In genomic region chr1:20906128-20906515, GRCm38 (mm10) we compare ENCODE assay signal across 10 mouse cellular contexts. TPM values are rescaled to one million over a fixed set of nuclear protein-coding genes. Genes with fewer than 3 reads are reported as not detected.
DNase-seq lines count a peak whose midpoint lies in the region; ATAC-seq and TF ChIP-seq lines count a peak whose summit lies in the region.
"Had no signal": no experiment of that assay in that cellular context is flagged by ENCODE, and none has a peak within 500 bp of the region (broad histone marks: within the 10 kb centered on the region; RNA-seq: fewer than 3 reads in every experiment).

No protein-coding gene starts in this region.

- H3K27me3 ChIP-seq in kidney, embryonic 14.5 days (ENCODE audit: control insufficient read depth, insufficient read depth, low read length), result no peaks in the 10 kb centered on the region
- H3K27me3 ChIP-seq: limb, embryonic 12.5 days; Patski had no signal

- peak overlapping the region; percentile 64; the same call in 1 of the 2 replicates for H3K27ac ChIP-seq in olfactory bulb, adult 2 months (ENCODE audit: insufficient read depth, low read depth, low read length)
- no peak overlapping the region for H3K27ac ChIP-seq in kidney, embryonic 14.5 days (ENCODE audit: low read depth, low read length)
- H3K27ac ChIP-seq: limb, embryonic 12.5 days had no signal

- WGBS in olfactory bulb, adult 2 months, result 47% methylated on average over 9 of the region's 9 CpGs
- WGBS in kidney, embryonic 14.5 days, result 93% methylated on average over 9 of the region's 9 CpGs

- no peak overlapping the region for H3K9ac ChIP-seq in kidney, embryonic 14.5 days (ENCODE audit: low read depth, low read length)
- H3K9ac ChIP-seq: limb, embryonic 12.5 days had no signal

- peak; percentile 59 to 68 for DNase-seq in cerebellum, postnatal 10 days
- DNase-seq in frontal cortex, postnatal 10 days (ENCODE audit: low spot score in 2 of 2), result peak; percentile 71 to 88
- peak; percentile 79 for DNase-seq in left cerebral cortex, adult 11 months (ENCODE audit: low spot score)
- no peak for DNase-seq in spleen, postnatal 14 days (ENCODE audit: low spot score in 2 of 2)
- DNase-seq in ovary, postnatal 36 days (ENCODE audit: low spot score), result no peak
- DNase-seq in B cell, adult 2 months, result no peak

- H3K4me2 ChIP-seq in kidney, embryonic 14.5 days (replicated peaks; ENCODE audit: low read depth, low read length), result no peak overlapping the region
- H3K4me2 ChIP-seq: limb, embryonic 12.5 days had no signal

- H3K36me3 ChIP-seq in kidney, embryonic 14.5 days (ENCODE audit: control insufficient read depth, insufficient read depth, low read length), result no peaks in the 10 kb centered on the region
- H3K36me3 ChIP-seq: limb, embryonic 12.5 days had no signal

- no peak for TF ChIP-seq CTCF in olfactory bulb, adult 2 months (IDR thresholded peaks at IDR 0.05; ENCODE audit: insufficient read depth, low read depth, low read length)

- no peak for TF ChIP-seq POLR2A in olfactory bulb, adult 2 months (IDR thresholded peaks at IDR 0.05; ENCODE audit: insufficient read depth, low read depth, low read length)

- ATAC-seq in kidney, embryonic 14.5 days (ENCODE audit: low FRiP score, low TSS enrichment), result no peak
- ATAC-seq: Patski had no signal

- H3K9me3 ChIP-seq in kidney, embryonic 14.5 days (ENCODE audit: control insufficient read depth, low read length), result no peaks in the 10 kb centered on the region
- H3K9me3 ChIP-seq: limb, embryonic 12.5 days had no signal

- no peaks in the 10 kb centered on the region for H3K4me1 ChIP-seq in olfactory bulb, adult 2 months (ENCODE audit: control insufficient read depth, insufficient read depth, low read length)
- H3K4me1 ChIP-seq in kidney, embryonic 14.5 days (ENCODE audit: control insufficient read depth, insufficient read depth, low read length), result no peaks in the 10 kb centered on the region

- H3K4me3 ChIP-seq in olfactory bulb, adult 2 months (ENCODE audit: insufficient read depth, low read depth, low read length), result no peak overlapping the region
- H3K4me3 ChIP-seq in kidney, embryonic 14.5 days (ENCODE audit: low read length), result no peak overlapping the region
- H3K4me3 ChIP-seq: limb, embryonic 12.5 days had no signal

RNA-seq across cellular contexts. Expression of gene Paqr8, which starts 15.7 kb away (rescaled TPM):
- polyA plus RNA-seq in olfactory bulb, adult 2 months (2012; ENCODE audit: insufficient read depth, insufficient read length, low replicate concordance, missing spikeins), result 133 TPM in 1 of 2 replicates, not detected in the other
- polyA plus RNA-seq in kidney, embryonic 14.5 days (2014; fragmentation: Nextera tagmentation; extraction: Ambion mirVana), result 2.5 and 5.1 TPM in 2 replicates

RNA-seq across cellular contexts. Expression of gene Efhc1, which starts 45.3 kb away (rescaled TPM):
- not detected in 2 replicates for polyA plus RNA-seq in olfactory bulb, adult 2 months (2012; ENCODE audit: insufficient read depth, insufficient read length, low replicate concordance, missing spikeins)
- 2.4 and 3.4 TPM in 2 replicates for polyA plus RNA-seq in kidney, embryonic 14.5 days (2014; fragmentation: Nextera tagmentation; extraction: Ambion mirVana)

Comparison
In these comparisons a context has a peak if more than half of its experiments do, and no peak if none do; other contexts are left out.
1. DNase-seq: peak in cerebellum, postnatal 10 days (2 of 2), frontal cortex, postnatal 10 days (2 of 2) and left cerebral cortex, adult 11 months (single experiment); none in spleen, postnatal 14 days (0 of 2), ovary, postnatal 36 days (single experiment) and B cell, adult 2 months (0 of 2).
2. RNA of gene Paqr8, which starts 15.7 kb away (polyA plus RNA-seq): 133 TPM in olfactory bulb, adult 2 months; 2.5 to 5.1 TPM in kidney, embryonic 14.5 days; every median in the first group is over 10 times any median in the second.